Mouse (Mus musculus) ES-Bruce4 (cell line): ENCODE measurements at regions not wholly inside any gene's neighbourhood (a gene's known extent, or its start where the extent isn't known, plus 50 kb on each side); places are given as distances from the start of the nearest gene placed in this dataset.

Experiments used
- CTCF ChIP-seq: IDR thresholded peaks from one replicate; pipeline ENCODE4 v1.8.1; 2011; ENCODE audit warnings: low read depth, low read length
- EP300 ChIP-seq: IDR thresholded peaks from 2 replicates; pipeline ENCODE4 v1.6.1; 2011; ENCODE audit warnings: low read depth, low read length; ENCODE audit not compliant: insufficient read depth

DNA sequence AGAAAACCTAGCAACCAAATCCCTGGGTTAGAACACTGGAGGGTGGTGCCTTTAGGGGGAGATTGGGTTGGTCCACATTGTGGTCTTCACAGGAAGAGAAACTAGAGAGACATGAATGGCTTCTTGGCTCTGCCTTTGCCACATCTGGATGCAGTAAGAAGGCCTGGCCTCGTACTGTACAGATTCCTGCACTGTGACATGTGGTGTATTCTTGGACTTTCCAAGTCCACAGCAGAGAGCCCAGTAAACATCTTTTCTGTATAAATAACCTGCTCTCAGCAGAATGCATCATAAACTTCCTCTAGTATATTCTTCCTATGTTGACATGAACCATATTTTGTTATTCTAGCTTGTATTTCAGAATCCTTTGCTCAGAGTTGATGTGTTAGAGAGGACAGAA, 235.7 kb downstream of the Ankrd50 start:
- TF ChIP-seq CTCF, result no peak
- no peak for TF ChIP-seq EP300
